Mouse (Mus musculus) kidney, postnatal 14 days (tissue): ENCODE measurements around the gene Cdc42bpb.

Experiments
- DNase-seq: peaks from one replicate; pipeline ENCODE4 v3.0.0; 2022; ENCODE audit warnings: mixed read lengths

The Cdc42bpb gene

GRCm38 (mm10) chr12:111377376-111377973 is at the start of gene Cdc42bpb:
Cdc42bpb (minus strand) TSS chr12:111377718.
- peak; percentile 98 for DNase-seq

GRCm38 (mm10) chr12:111425789-111426460 is 48.4 kb upstream of the Cdc42bpb start:
- peak; percentile 93 for DNase-seq

- DNase-seq, result peak; percentile 93
Observed at GRCm38 (mm10) chr12:111425258-111425657, 47.7 kb upstream of the Cdc42bpb start.

GRCm38 (mm10) chr12:111424547-111424946 is 47.0 kb upstream of the Cdc42bpb start:
- DNase-seq, result no peak

- DNase-seq, result no peak
Observed at GRCm38 (mm10) chr12:111423570-111424129, 46.1 kb upstream of the Cdc42bpb start.

- DNase-seq, result no peak
Observed at GRCm38 (mm10) chr12:111422852-111423251, 45.3 kb upstream of the Cdc42bpb start.

- no peak for DNase-seq
Observed at GRCm38 (mm10) chr12:111420946-111421709, 43.6 kb upstream of the Cdc42bpb start.

GRCm38 (mm10) chr12:111419918-111420317 is 42.4 kb upstream of the Cdc42bpb start:
- no peak for DNase-seq

GRCm38 (mm10) chr12:111416921-111417779 is 39.6 kb upstream of the Cdc42bpb start, which contains the start of gene Exoc3l4:
Exoc3l4 (plus strand) TSS chr12:111417017.
- DNase-seq, result peak; percentile 61

GRCm38 (mm10) chr12:111413300-111413699 is 35.8 kb upstream of the Cdc42bpb start:
- peak; percentile 93 for DNase-seq

GRCm38 (mm10) chr12:111412581-111413284 is 35.2 kb upstream of the Cdc42bpb start:
- DNase-seq, result peak; percentile 55

GRCm38 (mm10) chr12:111411631-111412355 is 34.3 kb upstream of the Cdc42bpb start:
- no peak for DNase-seq

- no peak for DNase-seq
Observed at GRCm38 (mm10) chr12:111409583-111409982, 32.1 kb upstream of the Cdc42bpb start.

- no peak for DNase-seq
Observed at GRCm38 (mm10) chr12:111406622-111407021, 29.1 kb upstream of the Cdc42bpb start, which contains the start of gene Lbhd2. Lbhd2 (plus strand) TSS chr12:111406809.

- DNase-seq, result no peak
Observed at GRCm38 (mm10) chr12:111404880-111405279, 27.4 kb upstream of the Cdc42bpb start.

- DNase-seq, result peak; percentile 87
Observed at GRCm38 (mm10) chr12:111401454-111402184, 24.1 kb upstream of the Cdc42bpb start.

GRCm38 (mm10) chr12:111396997-111397396 is 19.5 kb upstream of the Cdc42bpb start:
- no peak for DNase-seq

- DNase-seq, result no peak
Observed at GRCm38 (mm10) chr12:111394008-111394407, 16.5 kb upstream of the Cdc42bpb start.

- no peak for DNase-seq
Observed at GRCm38 (mm10) chr12:111387146-111387545, 9.6 kb upstream of the Cdc42bpb start.

GRCm38 (mm10) chr12:111386642-111387120 is 9.2 kb upstream of the Cdc42bpb start:
- peak; percentile 86 for DNase-seq
